Mouse (Mus musculus): Measurements from ENCODE around the gene Ramp1.

Gene Ramp1

DNA sequence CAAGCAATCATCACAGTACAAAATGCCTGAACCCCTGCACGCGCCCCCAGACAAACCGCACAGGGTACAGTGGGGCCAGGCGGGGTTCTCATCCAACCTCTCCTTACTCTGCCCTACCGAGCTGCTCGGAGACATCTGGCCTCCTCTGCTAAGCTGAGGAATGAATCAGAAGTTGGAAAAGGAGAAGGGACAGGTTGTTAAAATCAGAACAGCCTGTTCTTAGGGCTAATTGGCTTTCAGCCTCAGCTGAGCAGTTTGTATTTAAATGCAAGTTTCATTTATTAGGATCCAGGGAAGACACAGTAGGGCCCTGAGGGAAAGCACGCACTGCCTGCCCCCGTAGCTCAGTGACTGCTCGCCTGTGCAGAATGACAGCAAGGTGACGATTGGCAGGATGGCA lies 20.2 kb downstream of the Ramp1 start:
- no peak for DNase-seq (ENCODE audit: low spot score)

DNA sequence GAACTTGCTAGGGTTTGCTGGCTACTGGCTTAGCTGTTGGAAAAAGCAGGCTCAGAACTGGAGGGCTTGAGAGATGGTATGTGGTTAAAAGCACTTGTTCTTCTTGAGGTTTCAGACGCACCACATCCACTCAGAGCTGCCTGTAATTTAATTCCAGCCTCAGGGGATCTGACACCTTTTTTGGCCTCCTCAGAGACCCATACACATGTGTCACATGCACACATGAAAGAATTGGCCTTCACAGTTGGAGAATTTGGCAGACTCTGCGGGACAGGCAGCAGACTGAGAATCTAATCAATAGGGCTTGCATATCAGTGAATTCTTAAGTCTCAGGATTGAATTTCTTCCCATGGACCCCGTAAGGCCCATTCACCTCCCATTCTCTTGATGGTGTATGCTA lies 21.5 kb downstream of the Ramp1 start:
- no peak for DNase-seq (ENCODE audit: low spot score)

- no peak for DNase-seq (ENCODE audit: low spot score)
Measured at GRCm38 (mm10) chr1:91204221-91204765, 24.7 kb downstream of the Ramp1 start.

DNA sequence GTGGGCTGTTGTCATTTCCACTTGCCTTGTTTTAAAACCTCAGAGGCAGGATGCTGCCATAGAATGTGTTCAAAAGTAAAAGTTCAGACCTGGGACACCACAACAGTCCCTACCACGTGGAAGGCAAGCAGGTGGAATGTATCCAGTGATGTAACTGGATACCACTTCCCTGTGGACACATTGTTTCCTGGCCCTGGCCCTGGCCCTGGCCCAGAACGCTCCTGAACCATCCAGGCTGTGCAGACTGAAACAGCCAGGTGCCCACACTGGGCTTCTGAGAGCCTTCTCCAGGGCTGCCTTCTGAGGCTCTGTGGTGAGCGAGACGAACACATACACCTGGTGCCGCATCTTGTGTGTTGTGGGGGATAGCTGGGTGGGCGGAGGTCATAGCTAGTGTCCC lies 26.0 kb downstream of the Ramp1 start:
- no peak for DNase-seq (ENCODE audit: low spot score)

GRCm38 (mm10) chr1:91206336-91206735 lies 26.7 kb downstream of the Ramp1 start:
- DNase-seq (ENCODE audit: low spot score), result no peak

- DNase-seq (ENCODE audit: low spot score), result no peak
Measured at GRCm38 (mm10) chr1:91206873-91207272, 27.3 kb downstream of the Ramp1 start.

GRCm38 (mm10) chr1:91207334-91208074 lies 27.9 kb downstream of the Ramp1 start:
- no peak for DNase-seq (ENCODE audit: low spot score)

DNA sequence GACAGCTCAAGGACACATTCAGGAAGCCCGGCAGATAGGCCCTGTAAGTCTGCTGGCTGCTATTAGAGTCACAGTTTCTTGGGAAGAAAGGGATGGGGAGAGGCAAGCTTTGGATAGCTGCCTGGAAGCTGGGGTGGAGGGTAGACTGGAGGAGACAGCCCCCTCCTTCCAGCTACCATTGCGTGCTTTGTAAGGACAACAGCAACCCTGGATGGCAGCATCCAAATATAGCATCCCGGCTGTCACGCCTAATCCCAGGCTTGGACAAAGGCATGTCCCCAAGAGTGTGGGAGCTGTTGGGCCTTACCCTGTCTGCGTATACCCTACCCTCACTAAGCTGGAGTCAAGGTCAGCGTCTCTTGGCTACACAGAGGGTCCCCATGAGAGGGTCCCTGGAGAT lies 29.7 kb downstream of the Ramp1 start:
- no peak for DNase-seq (ENCODE audit: low spot score)

DNA sequence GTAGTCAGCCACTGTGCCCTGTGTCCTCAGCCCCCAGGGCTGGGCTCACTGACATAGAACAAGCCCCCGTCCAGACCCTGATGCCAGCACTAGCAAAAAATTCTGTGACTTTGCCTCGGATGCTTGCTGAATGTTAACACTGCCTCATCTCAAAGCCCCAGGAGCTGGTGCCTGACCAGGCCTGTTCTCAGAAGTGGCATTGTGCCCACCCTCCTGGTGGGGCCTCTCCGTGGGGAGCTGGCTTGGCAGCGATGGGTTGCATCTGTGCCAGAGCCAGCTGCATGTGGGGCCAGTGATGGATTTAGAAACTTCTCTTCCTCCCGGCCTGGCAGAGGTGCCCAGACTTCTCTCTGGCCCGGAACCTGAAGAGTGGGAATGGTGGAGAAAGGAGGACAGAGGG lies 30.2 kb downstream of the Ramp1 start:
- DNase-seq (ENCODE audit: low spot score), result no peak

DNA sequence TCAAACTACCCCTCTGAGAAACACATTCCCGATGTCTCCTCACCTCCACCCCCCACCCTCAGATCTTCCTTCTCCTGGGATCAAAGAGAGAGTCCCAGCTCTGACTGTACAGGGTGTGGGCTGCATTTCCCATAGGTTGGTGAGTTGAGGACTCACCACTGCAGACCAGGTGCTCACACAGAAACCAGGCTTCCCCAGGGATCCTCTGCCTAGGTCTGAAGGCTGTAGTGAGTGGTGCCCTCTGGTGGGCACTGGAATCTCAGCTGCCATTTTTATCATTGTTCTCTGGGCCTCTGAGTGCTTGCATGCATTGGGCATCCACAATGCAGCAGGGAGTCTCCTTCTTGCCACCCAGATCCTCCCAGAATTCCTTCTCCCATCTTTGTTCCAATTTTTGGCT lies 31.5 kb downstream of the Ramp1 start:
- DNase-seq (ENCODE audit: low spot score), result peak; percentile 29

DNA sequence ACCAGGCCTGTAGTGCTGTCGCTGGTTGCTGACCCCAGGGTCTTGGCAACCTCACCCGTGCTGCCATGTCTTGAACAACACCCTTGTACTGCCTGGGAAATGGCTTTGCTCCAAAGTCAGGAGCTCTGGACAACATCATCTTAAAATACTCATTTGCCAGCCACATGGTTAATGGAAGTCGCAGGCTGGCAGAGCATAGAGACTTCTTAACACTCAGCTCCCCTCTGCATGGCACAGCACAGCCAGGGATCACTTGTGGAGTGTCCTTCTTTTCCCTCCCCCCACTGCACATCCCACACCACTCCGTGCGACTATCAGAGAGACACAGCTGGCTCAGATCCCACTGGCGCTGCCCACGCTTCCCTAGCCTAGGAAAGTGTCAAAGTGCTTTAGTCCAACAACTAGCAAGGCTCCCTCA lies 32.0 kb downstream of the Ramp1 start:
- no peak for DNase-seq (ENCODE audit: low spot score)

GRCm38 (mm10) chr1:91215264-91215663 lies 35.6 kb downstream of the Ramp1 start:
- no peak for DNase-seq (ENCODE audit: low spot score)

DNA sequence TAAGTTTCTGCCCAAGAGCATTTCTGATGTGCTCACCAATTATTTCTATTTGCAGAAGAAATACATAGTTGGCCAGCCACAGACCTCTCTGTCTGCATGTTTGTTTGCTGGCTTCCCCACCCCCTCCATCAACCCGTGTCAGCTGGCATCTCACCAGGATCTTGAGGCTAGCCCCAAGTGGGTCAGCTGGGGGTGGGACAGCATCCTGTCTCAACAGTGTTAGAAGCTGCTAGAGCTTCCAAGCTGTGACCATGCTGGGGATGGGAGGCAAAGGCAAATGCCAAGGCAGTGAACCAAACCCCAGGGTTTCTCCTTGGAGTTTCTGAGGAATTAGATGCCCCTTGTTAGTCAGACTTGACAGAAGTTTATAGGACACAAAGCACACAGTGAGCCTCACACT lies 36.4 kb downstream of the Ramp1 start:
- DNase-seq (ENCODE audit: low spot score), result no peak

GRCm38 (mm10) chr1:91216504-91217267 lies 37.1 kb downstream of the Ramp1 start:
- no peak for DNase-seq (ENCODE audit: low spot score)

- no peak for DNase-seq (ENCODE audit: low spot score)
Measured at GRCm38 (mm10) chr1:91219641-91220321, 40.2 kb downstream of the Ramp1 start.

DNA sequence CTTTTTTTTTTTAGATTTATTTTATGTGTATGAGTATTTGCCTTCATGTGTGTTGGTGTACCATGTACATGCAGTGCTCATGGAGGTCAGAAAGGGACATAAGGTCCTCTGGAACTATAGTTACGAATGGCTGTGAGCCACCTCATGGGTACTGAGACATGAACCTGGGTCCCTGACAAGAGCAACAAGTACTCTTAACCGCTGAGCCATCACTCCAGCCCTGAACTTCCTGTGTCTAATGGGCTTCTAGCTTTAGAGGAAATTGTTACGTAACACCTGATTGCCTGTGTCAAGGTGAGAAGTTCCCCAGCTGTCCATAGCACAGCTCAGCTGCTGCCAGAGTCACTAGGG lies 40.7 kb downstream of the Ramp1 start:
- DNase-seq (ENCODE audit: low spot score), result no peak

DNA sequence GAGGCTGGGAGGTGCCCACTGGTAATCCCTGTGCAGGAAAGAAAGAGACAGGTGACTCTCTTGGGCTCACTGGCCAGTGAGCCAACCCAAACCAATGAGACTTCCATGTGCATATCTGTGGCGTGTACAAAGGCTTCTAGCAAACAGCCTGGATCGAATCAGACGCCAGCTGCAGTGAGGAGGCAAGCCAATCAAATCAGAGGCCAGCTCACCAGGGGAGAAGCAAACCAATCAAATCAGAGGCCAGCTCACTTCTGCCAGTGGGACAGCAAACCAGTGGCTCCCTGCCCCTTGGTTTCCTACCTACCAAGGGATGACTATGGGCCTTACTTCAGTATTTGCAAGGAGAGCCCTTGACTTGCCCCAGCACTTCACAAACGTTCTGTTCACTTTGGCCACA lies 46.9 kb downstream of the Ramp1 start:
- no peak for DNase-seq (ENCODE audit: low spot score)

DNA sequence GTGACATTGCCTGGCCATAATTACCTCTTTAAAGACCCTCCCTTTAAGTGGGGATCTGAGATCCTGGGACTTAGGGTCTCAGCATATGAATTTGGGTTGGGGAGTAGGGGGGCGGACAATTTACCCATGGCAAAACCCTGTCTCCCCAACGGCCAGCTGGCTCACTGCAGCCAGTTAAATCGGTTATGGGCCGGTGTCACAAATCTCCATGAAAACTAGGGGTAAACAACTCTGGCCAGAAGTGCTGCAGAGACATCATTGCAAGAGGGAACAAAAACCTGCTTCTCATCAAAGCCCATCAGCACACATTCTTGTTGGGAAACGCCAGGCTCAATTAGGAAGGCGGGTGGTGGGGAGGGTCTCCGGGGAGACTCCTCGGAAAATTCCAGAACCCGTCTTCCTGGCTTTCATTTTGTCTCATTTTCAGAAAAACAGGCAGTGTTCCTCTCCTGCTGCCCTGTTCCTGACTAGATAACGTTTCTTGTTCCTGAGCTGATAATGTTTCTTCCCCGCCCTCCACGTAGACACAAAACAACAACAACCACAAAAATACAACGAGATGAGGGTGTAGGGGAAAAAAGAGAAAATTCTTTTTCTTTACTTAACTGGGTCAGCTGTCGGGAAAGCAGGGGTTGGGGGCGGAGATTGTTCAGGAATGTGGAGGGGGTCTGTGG lies 47.9 kb downstream of the Ramp1 start:
- DNase-seq (ENCODE audit: low spot score), result peak; percentile 49

GRCm38 (mm10) chr1:91231142-91231541 lies 51.5 kb downstream of the Ramp1 start:
- no peak for DNase-seq (ENCODE audit: low spot score)

DNA sequence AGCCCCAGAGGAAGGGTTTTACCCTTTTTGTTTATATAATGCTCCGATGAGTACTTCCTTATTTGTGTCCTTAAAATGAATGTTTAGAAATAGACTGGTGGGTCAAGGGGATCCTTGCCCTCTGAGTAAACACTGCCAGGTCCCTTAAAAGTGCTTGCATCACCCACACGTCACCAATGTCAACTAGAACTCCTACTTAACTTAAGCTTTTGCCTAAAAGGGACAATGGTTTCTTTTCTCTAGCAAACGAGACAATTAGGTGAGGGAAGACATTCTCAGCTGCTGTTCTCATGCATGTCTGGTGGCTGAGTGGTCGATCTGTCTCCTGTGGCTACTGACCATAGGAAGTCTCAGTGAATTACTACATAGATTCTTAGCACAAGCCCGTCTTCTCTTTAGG lies 52.3 kb downstream of the Ramp1 start:
- DNase-seq (ENCODE audit: low spot score), result no peak

GRCm38 (mm10) chr1:91235395-91235794 lies 55.8 kb downstream of the Ramp1 start:
- DNase-seq (ENCODE audit: low spot score), result no peak

DNA sequence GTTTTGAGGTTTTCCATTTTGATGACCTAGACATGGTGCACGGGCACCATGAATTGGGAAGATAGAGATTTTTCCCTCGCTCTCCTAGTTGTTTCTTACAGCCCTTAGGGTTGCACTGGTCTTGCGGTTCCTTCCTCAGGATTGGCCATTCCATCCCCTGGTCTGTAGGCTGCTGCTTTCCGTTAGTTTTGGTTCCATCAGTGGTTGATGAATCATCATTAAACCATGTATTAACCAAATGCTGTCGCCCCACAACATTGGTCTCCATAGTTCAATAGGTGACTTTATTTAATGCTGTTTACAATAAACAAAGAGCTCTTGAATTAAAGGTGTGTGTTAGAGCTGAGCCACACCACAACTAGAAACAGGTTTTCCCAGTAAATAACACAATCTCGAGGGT lies 58.1 kb downstream of the Ramp1 start:
- DNase-seq (ENCODE audit: low spot score), result no peak

All from c-Kit-positive CD71-positive TER-119-positive erythroid progenitor cells, embryonic 14.5 days (primary cell).